Mouse (Mus musculus): ENCODE results near the gene Hist1h2ao. TPM values are rescaled to one million over a fixed set of nuclear protein-coding genes. Genes with fewer than 3 reads are reported as not detected.
"Not testable (repeated sequence)": the region's sequence is repeated elsewhere in the genome, so short reads cannot be mapped to it uniquely, and the experiment has no call there.

Hist1h2ao gene
- total RNA-seq, 2 experiments from 2014 or later = not detected

DNA sequence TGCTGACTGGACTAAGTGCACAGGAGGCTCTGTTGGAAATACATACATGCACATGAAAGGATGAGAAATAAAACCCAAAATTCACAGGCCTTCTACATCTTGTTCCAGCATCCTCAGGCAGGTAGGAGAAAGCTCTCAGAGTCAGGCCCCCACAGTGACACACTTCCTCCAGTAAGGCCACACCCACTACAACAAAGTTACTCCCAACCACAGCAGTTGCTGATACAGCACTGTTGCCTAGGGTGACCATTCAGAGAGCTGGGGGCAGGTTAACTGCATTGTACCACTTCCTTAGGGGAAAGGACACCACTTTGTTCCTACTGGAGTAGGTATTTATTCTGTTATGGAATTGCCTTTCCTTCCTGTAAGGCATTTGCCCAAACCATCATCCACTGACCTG is 13.1 kb upstream of the Hist1h2ao start:
- intact Hi-C loops (cut with DNase I); DNase-seq: not testable (repeated sequence)

DNA sequence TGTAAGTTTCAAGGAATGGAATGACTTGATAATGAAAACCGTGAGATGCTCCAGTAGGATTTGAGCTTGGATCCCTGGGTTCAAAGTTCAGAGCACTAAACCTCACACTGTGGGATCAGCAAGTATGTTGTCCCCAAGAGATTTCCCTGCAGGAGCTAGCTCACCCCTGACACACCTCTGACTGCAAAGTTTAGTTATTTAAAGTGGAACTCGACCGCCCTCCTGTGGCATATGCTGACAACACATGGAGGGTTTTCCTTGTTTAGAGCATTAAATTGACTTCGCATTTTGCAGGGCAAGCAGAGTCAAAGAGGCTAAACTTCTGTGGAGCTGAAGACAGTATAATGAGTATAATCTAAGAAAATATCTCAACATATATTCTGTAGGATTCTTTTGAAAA is 7.2 kb upstream of the Hist1h2ao start:
- intact Hi-C loops (cut with DNase I); DNase-seq: not testable (repeated sequence)

DNA sequence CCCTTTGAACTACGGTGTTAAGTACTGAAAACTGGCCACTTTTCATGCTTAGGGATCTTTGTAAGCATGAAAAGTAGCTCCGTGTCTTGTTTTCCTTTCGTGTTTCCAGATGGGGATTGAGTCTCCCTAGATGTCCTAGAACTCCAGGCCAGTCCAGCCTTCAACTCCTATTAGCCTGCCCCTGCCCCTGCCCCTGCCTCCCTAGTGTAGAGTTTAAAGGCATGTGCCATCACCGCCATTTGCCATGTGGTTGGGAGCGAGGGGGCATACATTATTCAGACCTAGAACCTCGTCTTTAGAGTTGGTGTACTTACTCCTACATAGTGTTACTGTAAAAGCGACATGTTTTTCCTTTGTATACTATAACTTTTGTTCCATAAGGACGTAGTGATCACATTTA is 809 bp downstream of the Hist1h2ao start:
- intact Hi-C loops (cut with DNase I); DNase-seq: not testable (repeated sequence)

DNA sequence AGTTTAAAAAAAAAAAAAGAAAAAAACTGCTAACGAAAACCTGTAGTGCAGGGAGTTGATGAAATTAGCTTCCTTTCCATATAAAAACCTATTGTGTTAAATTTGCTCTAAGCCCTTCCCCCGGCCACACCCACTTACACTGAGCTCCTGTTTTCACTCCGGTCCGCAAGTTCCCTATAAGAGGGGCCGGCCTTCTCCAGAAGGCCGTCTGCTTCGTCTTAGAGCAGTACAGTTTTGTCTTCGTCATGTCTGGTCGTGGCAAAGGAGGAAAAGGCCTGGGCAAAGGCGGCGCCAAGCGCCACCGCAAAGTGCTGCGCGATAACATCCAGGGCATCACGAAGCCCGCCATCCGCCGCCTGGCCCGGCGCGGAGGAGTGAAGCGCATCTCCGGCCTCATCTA is 1.3 kb downstream of the Hist1h2ao start, which contains the start of gene Hist1h4m:
Gene Hist1h4m, plus strand, starts transcription at position 208 of the 400 bp plus-strand sequence.
- intact Hi-C loops (cut with DNase I) = not testable (repeated sequence)
- DNase-seq = peak; percentile 45 to 49

DNA sequence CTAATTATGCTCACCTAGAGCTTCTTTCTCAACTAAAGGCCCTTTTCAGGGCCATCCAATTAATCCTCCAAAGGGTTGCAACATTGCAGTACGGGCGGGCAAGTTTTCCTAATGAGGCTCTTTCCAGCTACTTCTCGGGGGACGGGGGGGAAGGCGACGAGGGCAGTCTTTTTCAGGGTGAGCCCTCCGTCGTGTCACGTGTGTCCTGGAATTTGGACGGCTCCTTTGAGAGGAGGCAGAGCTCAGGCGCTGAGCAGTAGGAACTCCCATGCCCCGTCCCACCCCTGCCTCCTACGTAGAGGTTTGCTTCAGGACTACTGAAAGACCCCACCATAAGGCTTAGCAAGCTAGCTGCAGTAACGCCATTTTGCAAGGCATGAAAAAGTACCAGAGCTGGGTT is 1.8 kb downstream of the Hist1h2ao start:
- DNase-seq; intact Hi-C loops (cut with DNase I): not testable (repeated sequence)

DNA sequence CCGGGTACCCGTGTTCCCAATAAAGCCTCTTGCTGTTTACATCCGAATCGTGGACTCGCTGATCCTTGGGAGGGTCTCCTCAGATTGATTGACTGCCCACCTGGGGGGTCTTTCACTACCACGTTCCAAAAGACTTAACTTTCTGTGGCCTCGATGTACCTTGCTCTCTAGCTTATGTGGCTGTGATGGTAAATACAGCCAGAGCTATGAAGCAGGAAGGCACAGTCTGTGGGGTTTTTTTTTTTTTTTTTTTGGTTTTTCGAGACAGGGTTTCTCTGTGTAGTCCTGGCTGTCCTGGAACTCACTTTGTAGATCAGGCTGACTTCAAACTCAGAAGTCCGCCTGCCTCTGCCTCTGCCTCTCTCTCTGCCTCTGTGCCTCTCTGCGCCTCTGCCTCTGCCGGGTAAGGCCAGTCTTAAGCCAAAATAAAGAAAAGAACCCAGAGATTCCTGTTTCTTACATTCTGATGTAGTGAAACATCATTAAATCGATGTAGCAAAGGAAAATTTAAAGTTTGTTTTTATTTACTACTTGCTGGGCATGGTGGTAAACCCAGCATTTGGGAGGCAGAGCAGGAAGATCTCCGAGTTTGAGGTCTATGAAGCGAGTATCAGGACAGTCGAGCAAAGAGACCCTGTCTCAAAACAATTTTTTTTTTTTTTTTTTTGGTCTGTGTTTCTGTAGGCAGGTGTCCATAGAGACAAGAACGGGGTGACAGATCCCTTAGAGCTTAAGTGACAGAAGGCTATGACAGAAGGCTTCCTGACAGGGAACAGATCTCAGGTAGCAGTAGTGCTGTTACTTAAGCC is 10.0 kb downstream of the Hist1h2ao start:
- not testable (repeated sequence) for DNase-seq
- intact Hi-C loops (cut with DNase I) = loop anchor here (10.0 kb wide), 5 partner anchors 105 to 1925 kb away; partner anchors contain the start of genes Hist1h1e, Hist1h2ac, Hist1h2ag and Hist1h2ai

DNA sequence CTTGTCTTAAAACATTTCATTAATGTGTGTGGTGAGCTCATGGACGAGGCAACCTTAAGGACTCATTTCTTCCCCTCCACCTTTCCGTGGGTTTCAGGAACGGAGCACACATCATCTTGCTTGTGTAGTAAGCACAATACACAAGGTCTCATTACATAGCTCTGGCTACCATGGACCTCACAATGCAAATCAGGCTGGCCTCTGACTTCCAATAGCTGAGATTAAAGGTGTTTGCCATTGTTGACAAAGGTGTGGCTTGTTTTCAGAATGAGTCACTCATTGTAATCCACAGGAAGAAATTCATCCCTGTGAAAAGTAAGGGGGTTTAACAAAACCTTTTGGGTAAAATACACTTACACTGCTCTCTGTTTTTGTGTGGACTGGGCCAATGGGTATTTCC is 18.2 kb downstream of the Hist1h2ao start:
- intact Hi-C loops (cut with DNase I) = loop anchor here (10.0 kb wide), 5 partner anchors 114 to 1916 kb away; partner anchors contain the start of genes Hist1h1e, Hist1h2ac, Hist1h2ag and Hist1h2ai
- DNase-seq = no peak

DNA sequence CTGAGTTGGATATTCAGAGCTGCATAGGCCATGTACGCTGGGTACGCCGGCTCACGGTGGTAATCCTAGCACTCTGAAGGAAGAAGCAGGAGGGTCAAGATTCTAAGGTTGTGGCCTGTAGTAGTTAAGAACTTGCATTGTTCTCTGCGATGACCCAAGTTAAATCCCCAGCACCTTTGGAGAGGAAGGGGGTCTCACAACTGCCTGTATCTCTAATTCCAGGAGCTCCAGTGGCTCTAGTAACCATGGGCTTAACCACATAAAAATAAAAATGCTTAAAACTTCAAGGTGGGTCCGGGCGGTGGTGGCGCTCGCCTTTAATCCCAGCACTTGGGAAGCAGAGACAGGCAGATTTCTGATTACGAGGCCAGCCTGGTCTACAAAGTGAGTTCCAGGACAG is 20.1 kb downstream of the Hist1h2ao start:
- intact Hi-C loops (cut with DNase I) = loop anchor here (10.0 kb wide), 1 partner anchor 46 kb away; the partner anchor contains the start of genes Hist1h1b, Hist1h2an, Hist1h2bp and Hist1h3i
- DNase-seq = no peak

DNA sequence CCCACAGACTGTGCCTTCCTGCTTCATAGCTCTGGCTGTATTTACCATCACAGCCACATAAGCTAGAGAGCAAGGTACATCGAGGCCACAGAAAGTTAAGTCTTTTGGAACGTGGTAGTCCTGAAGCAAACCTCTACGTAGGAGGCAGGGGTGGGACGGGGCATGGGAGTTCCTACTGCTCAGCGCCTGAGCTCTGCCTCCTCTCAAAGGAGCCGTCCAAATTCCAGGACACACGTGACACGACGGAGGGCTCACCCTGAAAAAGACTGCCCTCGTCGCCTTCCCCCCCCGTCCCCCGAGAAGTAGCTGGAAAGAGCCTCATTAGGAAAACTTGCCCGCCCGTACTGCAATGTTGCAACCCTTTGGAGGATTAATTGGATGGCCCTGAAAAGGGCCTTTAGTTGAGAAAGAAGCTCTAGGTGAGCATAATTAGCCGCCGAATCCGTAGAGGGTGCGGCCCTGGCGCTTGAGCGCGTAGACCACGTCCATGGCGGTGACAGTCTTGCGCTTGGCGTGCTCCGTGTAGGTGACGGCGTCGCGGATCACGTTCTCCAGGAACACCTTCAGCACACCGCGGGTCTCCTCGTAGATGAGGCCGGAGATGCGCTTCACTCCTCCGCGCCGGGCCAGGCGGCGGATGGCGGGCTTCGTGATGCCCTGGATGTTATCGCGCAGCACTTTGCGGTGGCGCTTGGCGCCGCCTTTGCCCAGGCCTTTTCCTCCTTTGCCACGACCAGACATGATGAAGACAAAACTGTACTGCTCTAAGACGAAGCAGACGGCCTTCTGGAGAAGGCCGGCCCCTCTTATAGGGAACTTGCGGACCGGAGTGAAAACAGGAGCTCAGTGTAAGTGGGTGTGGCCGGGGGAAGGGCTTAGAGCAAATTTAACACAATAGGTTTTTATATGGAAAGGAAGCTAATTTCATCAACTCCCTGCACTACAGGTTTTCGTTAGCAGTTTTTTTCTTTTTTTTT is 21.4 kb downstream of the Hist1h2ao start, which contains the start of gene Hist1h4n:
Gene Hist1h4n, minus strand, starts transcription at position 779 of the 977 bp plus-strand sequence.
- intact Hi-C loops (cut with DNase I) = loop anchor here (10.0 kb wide), 1 partner anchor 47 kb away; the partner anchor contains the start of genes Hist1h1b, Hist1h2an, Hist1h2bp and Hist1h3i
- peak in 1 of 2 experiments; percentile 44 for DNase-seq

DNA sequence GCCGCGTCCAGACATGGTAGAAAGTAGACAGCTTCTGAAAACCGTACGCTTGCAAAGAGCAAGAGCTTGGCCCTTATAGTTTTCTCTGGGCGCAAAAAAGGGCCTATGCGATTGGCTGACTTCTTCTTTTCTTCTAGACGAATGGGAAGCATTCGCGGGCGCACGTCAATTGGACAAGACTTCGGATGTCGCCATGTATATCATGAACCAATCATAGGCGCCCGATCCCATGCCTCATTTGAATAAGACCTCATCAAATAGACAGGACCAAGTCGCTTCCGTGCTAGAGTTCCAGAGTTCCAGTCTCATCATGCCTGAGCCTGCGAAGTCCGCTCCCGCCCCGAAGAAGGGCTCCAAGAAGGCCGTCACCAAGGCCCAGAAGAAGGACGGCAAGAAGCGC is 23.2 kb downstream of the Hist1h2ao start, which contains the start of the genes Hist1h2ap and Hist1h2br:
Gene Hist1h2ap, minus strand, starts transcription at position 47 of the 400 bp plus-strand sequence.
Gene Hist1h2br, plus strand, starts transcription at position 283 of the 400 bp plus-strand sequence.
- not testable (repeated sequence) for DNase-seq
- intact Hi-C loops (cut with DNase I) = loop anchor here (10.0 kb wide), 1 partner anchor 49 kb away; the partner anchor contains the start of genes Hist1h1b, Hist1h2an, Hist1h2bp and Hist1h3i

DNA sequence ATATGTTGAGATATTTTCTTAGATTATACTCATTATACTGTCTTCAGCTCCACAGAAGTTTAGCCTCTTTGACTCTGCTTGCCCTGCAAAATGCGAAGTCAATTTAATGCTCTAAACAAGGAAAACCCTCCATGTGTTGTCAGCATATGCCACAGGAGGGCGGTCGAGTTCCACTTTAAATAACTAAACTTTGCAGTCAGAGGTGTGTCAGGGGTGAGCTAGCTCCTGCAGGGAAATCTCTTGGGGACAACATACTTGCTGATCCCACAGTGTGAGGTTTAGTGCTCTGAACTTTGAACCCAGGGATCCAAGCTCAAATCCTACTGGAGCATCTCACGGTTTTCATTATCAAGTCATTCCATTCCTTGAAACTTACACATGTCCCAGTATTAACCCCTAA is 30.2 kb downstream of the Hist1h2ao start:
- DNase-seq; intact Hi-C loops (cut with DNase I): not testable (repeated sequence)

DNA sequence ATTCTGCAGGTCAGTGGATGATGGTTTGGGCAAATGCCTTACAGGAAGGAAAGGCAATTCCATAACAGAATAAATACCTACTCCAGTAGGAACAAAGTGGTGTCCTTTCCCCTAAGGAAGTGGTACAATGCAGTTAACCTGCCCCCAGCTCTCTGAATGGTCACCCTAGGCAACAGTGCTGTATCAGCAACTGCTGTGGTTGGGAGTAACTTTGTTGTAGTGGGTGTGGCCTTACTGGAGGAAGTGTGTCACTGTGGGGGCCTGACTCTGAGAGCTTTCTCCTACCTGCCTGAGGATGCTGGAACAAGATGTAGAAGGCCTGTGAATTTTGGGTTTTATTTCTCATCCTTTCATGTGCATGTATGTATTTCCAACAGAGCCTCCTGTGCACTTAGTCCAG is 36.1 kb downstream of the Hist1h2ao start:
- intact Hi-C loops (cut with DNase I); DNase-seq: not testable (repeated sequence)

DNA sequence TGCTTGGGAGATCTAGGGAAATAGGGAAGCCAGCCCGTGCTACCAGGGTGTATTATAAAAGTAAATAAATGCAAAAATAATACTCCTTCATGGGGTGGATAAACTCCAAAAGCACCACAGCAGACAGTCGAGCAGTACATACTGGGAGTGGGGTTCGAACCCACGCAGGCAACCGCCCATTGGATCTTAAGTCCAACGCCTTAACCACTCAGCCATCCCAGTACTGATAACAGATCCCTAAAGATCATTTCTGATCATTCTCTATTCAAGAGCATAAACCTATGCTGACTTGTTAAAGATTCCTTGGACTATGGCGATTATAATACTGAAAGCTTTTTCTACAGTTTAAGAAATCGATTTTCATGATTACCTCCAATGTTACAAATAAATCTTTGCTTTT is 37.6 kb downstream of the Hist1h2ao start:
- intact Hi-C loops (cut with DNase I) = no loop called here
- DNase-seq = no peak

DNA sequence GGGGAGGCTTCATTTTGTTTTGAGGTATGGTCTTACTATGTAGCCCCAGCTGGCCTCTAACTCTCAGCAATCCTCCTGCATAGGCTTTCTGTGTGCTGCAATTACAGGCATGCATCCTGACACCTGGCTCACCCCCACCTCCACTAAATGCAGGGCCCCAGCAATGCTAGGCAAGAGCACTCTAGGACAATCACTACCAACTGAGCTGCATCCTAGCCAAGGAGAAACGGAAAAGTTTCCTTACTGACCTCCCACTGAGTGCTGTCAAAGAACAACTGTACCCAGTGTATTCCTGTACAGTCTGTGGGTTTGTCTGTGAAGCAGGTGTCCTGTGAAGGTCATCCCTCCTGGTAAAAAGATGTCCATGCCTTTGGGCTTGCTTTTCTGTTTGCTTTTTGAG is 40.4 kb downstream of the Hist1h2ao start:
- intact Hi-C loops (cut with DNase I) = loop anchor here (10.0 kb wide), 4 partner anchors 64 to 1584 kb away; partner anchors contain the start of gene Zfp184
- not testable (repeated sequence) for DNase-seq

DNA sequence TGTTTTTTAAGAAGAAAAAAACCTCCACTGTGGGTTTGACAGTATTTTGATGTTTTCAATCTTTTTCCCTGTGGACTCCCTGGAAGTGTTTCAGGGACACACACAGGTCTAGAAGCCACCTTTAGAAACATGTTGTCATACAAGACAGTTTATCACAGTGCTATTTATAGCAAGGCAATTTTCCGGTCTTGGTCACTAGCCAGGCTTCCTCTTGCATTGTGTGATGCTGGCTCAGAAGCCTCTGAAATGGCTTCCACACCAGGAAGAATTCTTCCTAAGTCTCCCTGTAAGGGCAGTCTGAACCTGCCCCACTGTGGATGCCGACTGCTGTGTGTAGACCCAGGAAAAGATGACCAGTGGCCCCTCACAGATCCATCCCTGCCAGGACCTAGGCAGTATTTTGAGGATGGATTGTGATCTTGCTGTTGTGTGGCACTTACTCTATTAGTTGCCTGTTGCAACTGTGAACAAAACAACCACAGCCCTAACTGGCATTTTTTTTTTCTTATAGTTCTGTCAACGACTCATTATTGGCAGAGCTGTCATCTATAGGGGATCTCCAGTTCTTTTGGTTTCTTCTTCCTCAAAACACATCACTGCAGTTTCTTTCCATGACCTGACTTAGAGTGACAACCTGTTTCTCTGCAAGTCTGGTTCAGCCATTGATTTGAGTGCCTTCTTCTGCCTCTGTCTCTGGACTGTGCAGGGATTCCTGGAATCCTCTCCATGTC is 42.1 kb downstream of the Hist1h2ao start:
- intact Hi-C loops (cut with DNase I) = loop anchor here (10.0 kb wide), 4 partner anchors 62 to 1582 kb away; partner anchors contain the start of gene Zfp184

DNA sequence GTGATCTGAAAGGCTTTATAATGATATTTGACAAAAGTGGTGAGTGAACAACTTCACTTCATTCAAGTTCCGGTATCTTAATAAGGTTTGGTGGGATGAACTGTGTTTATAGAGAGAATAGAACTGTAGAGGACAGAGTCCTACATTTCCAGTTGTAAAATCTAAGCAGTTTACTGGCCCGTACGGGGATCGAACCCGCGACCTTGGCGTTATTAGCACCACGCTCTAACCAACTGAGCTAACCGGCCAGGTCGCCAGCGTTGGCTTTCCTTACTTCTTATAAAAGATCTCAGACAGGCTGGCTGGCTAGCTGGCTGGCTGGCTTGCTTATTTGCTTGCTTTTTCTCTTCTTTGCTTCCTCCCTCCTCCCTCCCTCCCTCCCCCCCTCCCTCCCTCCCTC is 44.9 kb downstream of the Hist1h2ao start:
- intact Hi-C loops (cut with DNase I) = loop anchor here (10.0 kb wide), 4 partner anchors 60 to 1580 kb away; partner anchors contain the start of gene Zfp184
- DNase-seq = peak; percentile 80 to 81

More for the DNA sequence above, 42.1 kb downstream of the Hist1h2ao start:
- peak; percentile 47 to 60 for DNase-seq

DNA sequence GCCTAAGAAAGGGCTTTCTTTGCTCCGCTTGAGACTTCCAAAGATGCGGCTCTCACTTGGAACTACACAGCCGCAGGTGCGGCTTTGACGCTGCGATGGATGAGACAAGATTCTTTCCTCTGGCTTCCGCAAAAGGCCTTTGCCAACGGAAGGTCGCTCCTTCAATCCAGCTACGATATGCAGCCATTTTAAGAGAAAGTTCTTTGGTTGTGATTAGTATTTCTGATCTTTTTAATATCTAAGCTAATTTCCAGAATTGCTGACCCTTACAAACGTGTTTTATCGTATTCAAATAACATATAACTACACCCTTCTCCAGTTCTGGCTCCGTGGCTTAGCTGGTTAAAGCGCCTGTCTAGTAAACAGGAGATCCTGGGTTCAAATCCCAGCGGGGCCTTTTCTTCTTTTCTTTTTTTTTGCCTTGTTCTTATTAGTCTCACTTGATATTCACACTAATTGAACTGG is 45.5 kb downstream of the Hist1h2ao start:
- DNase-seq = peak; percentile 28 to 29
- intact Hi-C loops (cut with DNase I) = loop anchor here (10.0 kb wide), 4 partner anchors 59 to 1579 kb away; partner anchors contain the start of gene Zfp184
